Mouse (Mus musculus): Measurements from ENCODE around the gene Aadac.

Gene Aadac

GRCm38 (mm10) chr3:60025417-60025816 is at the start of gene Aadac:
TSS of gene Aadac (plus strand) at chr3:60025717.
- DNase-seq: no peak

- DNase-seq: no peak
These were observed 21.9 kb upstream of the Aadac start for GRCm38 (mm10) chr3:60003622-60004021.

DNA sequence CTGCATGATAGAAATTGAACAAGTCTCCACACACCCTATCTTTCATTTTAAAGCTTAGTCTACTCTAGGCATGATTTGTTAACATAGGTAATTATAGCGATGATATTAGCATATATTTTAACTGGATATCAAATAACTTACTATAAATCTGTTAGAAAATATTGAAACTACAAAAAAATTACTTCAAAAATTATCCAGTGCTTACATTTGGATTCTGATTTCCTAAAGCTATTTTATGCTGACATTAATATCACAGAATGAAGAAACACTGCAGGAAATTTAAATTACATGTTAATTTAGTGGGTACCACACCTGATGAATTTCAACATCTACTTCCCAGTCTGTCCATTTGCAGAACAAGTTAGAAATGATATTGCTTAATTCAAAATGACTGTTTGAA is 19.1 kb upstream of the Aadac start, which contains the start of gene Aadacl2:
Aadacl2 (plus strand) TSS at position 301 of the 400 bp plus-strand sequence.
- DNase-seq: no peak

GRCm38 (mm10) chr3:60031511-60031910 is 6.0 kb downstream of the Aadac start:
- no peak for DNase-seq

DNA sequence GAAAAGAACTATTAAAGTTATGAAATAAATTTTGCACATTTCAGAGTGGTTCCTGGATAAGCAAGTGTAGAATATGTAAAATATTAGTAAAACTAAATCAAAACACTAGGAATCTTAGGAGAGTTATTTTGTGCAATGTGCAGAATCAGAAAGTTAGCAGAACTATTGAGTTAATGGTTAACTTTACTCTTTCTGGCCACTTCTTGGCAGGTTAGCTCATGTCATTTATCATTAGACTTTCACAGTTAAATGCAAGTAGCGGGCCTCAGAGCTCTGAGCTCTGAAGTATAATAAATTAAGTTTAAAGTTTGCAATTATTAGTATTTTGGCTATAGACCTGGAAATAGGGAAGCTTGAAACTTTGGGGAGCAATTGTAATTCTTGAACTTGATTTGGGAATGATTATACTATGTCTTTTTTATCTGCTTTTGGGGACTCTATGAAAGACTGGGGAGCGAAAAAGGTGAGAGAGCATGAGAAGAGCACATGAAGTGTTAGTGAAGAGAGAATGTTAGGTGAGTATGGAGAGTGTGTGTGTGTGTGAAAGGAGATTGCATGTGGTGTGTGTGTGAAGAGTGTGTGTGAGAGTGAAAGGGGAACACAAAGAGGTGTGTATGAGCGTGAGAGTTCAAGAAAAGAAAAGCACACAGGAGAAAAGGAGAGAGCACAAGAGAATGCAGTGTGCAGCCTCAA is 20.9 kb downstream of the Aadac start:
- DNase-seq: no peak

DNA sequence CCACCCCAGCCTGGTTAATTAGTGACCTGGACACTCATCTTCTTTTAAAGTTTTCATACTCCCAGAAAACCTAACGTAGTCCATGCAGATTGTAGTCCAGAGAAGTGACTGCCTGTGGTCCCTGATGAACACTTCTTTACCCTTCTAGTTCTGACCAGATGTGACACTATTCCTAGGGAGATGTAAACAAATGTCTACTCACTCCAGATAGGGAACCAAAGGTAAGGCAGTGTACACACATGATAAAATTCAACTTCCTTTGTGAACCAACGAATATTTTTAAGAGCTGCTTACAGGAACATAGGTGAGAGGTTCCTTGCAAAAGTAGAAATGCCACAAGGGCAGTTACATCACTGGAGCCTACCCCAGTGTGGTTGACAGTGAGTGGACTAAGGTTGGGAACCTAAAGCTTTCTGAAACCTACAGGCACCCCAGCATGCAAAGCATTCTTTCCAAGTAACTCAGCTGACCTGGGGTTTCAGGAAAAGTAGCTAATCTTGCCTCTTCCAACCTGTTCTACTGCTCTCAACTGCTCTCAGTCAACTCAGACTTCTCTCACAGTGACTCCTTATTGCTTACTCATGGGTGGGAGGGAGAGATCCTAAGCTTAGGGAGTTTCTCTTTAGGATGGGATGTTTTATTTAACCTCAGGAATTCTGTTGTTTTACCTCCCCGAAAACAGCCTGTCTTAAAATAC is 27.9 kb downstream of the Aadac start:
- no peak for DNase-seq

DNA sequence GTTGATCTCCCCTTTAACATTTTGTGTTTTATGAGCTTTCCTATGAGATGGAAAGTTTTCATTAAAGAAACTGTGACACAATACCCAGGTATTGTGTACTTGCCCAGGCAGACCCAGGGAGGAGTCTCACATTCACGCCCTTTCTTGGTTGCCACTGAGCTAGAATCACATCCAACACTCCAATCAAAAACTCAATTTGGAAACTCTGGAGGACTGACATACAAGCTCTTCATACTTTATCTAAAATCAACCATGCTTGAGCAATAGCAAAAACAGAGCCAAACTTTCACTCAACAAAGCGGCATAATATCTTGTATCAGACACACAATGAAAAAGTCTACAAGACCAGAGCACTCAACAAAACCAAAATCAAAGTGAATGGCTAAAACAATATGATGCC is 28.4 kb downstream of the Aadac start:
- DNase-seq: no peak

DNA sequence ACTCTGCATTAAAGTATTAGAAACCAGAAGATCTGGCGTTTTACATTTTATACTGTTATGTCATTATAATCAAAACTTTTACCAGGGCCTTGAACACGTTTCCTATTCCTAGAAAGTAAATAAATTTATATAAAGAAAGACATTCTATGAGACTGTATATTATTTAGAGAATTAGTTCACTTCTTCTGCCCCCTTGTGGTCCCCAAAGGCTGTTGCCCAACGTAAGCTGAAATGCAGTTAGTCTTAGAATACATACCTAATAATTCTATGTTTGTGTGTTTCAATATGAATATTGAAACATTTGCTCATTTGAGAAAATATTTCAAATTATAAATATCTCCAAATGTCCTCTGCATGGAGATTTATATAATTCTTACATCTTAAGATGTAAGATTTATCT is 30.9 kb downstream of the Aadac start:
- DNase-seq: no peak

- no peak for DNase-seq
These were observed 31.7 kb downstream of the Aadac start for GRCm38 (mm10) chr3:60057070-60057808.

DNA sequence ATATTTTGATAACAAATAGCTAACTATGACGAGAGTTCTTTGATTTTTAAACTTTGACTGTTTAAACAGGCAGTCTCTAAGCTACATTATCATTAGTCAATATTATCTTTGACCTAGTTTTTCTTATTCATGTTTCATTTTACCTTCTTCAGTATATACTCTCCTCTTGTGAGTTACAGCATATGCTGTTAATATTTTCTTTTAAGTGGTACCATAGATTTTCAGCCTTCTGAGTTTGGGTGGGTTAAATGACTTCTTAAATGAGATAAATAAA is 32.2 kb downstream of the Aadac start:
- no peak for DNase-seq

- no peak for DNase-seq
These were observed 53.4 kb downstream of the Aadac start for GRCm38 (mm10) chr3:60078883-60079415.

- peak; percentile 5 for DNase-seq
These were observed 55.1 kb downstream of the Aadac start for GRCm38 (mm10) chr3:60080572-60080971.

DNA sequence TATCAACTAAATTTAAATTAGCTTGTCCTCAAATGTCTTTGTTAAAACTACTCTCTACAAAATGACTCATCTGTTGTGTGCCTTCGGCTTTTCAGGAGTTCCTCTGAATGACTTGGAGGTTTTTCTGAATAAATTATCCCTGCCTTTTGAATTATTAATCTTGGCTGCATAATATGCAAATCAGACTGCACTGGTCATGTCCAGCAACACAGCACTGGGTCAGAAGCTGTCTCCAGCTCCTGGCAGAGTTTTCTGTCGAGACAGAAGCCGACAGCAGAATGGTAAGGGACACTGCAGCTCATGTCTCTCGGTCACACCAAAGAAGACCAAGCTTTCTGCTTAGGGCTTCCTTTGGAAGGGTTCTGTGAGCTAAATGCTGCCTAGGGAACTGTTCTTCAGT is 56.1 kb downstream of the Aadac start, which contains the start of gene Sucnr1:
Sucnr1 (plus strand) TSS at position 222 of the 400 bp plus-strand sequence.
- no peak for DNase-seq

DNA sequence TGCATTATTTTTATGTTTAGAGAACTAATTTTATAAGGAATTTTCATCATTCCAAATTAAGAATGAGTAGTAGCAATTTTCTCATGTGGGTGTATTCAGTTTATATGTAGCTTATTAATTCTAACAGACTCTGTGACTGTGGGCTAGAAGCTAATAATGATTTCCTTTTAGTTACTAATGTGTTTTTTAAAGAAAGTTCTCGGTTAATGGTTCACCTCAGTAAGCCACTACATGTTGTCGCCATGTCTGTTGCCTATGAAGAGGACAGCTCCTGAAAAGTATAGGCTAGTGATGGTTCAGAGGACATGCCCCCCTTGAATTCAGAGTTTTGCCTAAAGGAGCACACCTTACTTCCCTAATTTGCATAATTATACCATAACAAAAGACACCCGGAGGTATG is 57.2 kb downstream of the Aadac start:
- DNase-seq: no peak

GRCm38 (mm10) chr3:60085729-60086128 is 60.2 kb downstream of the Aadac start:
- no peak for DNase-seq
